ENCODE assay signal across 7 mouse cellular contexts in the genomic region with DNA sequence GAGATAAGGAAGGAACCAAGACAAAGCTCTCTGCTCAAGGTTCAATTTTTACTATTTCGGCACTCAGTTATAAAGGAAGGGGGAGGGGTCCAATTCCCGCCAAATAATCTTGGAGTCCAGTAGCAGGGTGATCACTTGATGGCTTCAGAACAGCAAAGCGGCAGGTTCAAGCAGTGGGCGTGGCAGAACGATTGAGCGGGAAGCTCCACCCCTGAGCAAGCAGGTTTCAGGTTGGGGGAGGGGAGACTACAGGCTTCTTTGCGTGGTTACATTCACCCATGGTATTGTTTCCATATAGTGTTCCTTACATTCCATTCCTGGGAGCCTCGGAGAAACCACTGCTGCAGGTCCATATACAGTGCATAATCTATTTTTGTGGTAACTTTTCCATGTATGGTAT. TPM values are rescaled to one million over a fixed set of nuclear protein-coding genes. Genes with fewer than 3 reads are reported as not detected.
DNase-seq lines count a peak whose midpoint lies in the region; ATAC-seq lines count a peak whose summit lies in the region.
"Not testable (repeated sequence)": the region's sequence is repeated elsewhere in the genome, so short reads cannot be mapped to it uniquely, and the experiment has no call there.

No protein-coding gene starts in this region.

- not testable (repeated sequence) for H3K27me3 ChIP-seq in forebrain, embryonic 13.5 days; hindbrain, embryonic 12.5 days; kidney, embryonic 15.5 days; liver, embryonic 11.5 days (replicated peaks; ENCODE audit: control insufficient read depth, insufficient read depth, low read length); stomach, embryonic 15.5 days (replicated peaks)

- ATAC-seq in forebrain, embryonic 13.5 days; hindbrain, embryonic 12.5 days (ENCODE audit: low FRiP score); kidney, embryonic 15.5 days (replicated peaks; ENCODE audit: low FRiP score); liver, embryonic 11.5 days (replicated peaks; ENCODE audit: low FRiP score); stomach, embryonic 15.5 days (ENCODE audit: insufficient read depth, low FRiP score, low read depth): not testable (repeated sequence)

- not testable (repeated sequence) for H3K4me1 ChIP-seq in forebrain, embryonic 13.5 days; hindbrain, embryonic 12.5 days; kidney, embryonic 15.5 days; liver, embryonic 11.5 days (replicated peaks; ENCODE audit: control insufficient read depth, insufficient read depth, low read length); stomach, embryonic 15.5 days

- H3K9ac ChIP-seq in forebrain, embryonic 13.5 days; hindbrain, embryonic 12.5 days; kidney, embryonic 15.5 days; liver, embryonic 11.5 days (ENCODE audit: low read depth, low read length); stomach, embryonic 15.5 days: not testable (repeated sequence)

- H3K27ac ChIP-seq in forebrain, embryonic 13.5 days; hindbrain, embryonic 12.5 days; kidney, embryonic 15.5 days; liver, embryonic 11.5 days (ENCODE audit: low read depth, low read length); stomach, embryonic 15.5 days: not testable (repeated sequence)

- not testable (repeated sequence) for H3K9me3 ChIP-seq in forebrain, embryonic 13.5 days (replicated peaks); hindbrain, embryonic 12.5 days (replicated peaks); kidney, embryonic 15.5 days (replicated peaks); liver, embryonic 11.5 days (ENCODE audit: control insufficient read depth, low read length); stomach, embryonic 15.5 days

- peak overlapping the region; percentile 39 for H3K4me2 ChIP-seq in forebrain, embryonic 13.5 days
- peak overlapping the region; percentile 22 for H3K4me2 ChIP-seq in hindbrain, embryonic 12.5 days (replicated peaks)
- H3K4me2 ChIP-seq in kidney, embryonic 15.5 days: peak overlapping the region; percentile 45
- peak overlapping the region; percentile 40 for H3K4me2 ChIP-seq in liver, embryonic 11.5 days
- H3K4me2 ChIP-seq in stomach, embryonic 15.5 days: peak overlapping the region; percentile 46

- not testable (repeated sequence) for H3K36me3 ChIP-seq in forebrain, embryonic 13.5 days (ENCODE audit: poor library complexity, severe bottlenecking); hindbrain, embryonic 12.5 days; kidney, embryonic 15.5 days; liver, embryonic 11.5 days (ENCODE audit: control insufficient read depth, insufficient read depth, low read length); stomach, embryonic 15.5 days

- H3K4me3 ChIP-seq in forebrain, embryonic 13.5 days; hindbrain, embryonic 12.5 days: not testable (repeated sequence)
- H3K4me3 ChIP-seq in kidney, embryonic 15.5 days (replicated peaks): peak overlapping the region; percentile 9; the same call in 1 of the 2 replicates
- H3K4me3 ChIP-seq in liver, embryonic 11.5 days (ENCODE audit: low read depth, low read length): peak overlapping the region; percentile 17; the same call in 1 of the 2 replicates
- peak overlapping the region; percentile 19 for H3K4me3 ChIP-seq in stomach, embryonic 15.5 days (replicated peaks)

- peak; percentile 77 for DNase-seq in ZHBTc4 (ENCODE audit: low read depth, low spot score)
- not testable (repeated sequence) for DNase-seq in liver, embryonic 11.5 days (ENCODE audit: low spot score)
- DNase-seq in lung, postnatal 36 days: peak; percentile 20

- WGBS in forebrain, embryonic 13.5 days: 27% methylated on average over 8 of the region's 8 CpGs
- WGBS in hindbrain, embryonic 12.5 days: 20% methylated on average over 8 of the region's 8 CpGs
- 16% methylated on average over 8 of the region's 8 CpGs for WGBS in kidney, embryonic 15.5 days
- 14% methylated on average over 8 of the region's 8 CpGs for WGBS in liver, embryonic 11.5 days
- 17% methylated on average over 8 of the region's 8 CpGs for WGBS in stomach, embryonic 15.5 days

RNA-seq across cellular contexts. Expression of a gene that starts 33.1 kb away (rescaled TPM):
- polyA plus RNA-seq in forebrain, embryonic 13.5 days (2015; fragmentation: Nextera tagmentation; extraction: Ambion mirVana): 27.4 and 28.0 TPM in 2 replicates
- 27.7 and 29.0 TPM in 2 replicates for polyA plus RNA-seq in hindbrain, embryonic 12.5 days (2016; fragmentation: Nextera tagmentation; extraction: Ambion mirVana)
- polyA plus RNA-seq in kidney, embryonic 15.5 days (2015; fragmentation: Nextera tagmentation; extraction: Ambion mirVana): 14.3 and 14.4 TPM in 2 replicates
- polyA plus RNA-seq in liver, embryonic 11.5 days (2014; fragmentation: Nextera tagmentation; extraction: Ambion mirVana): 11.1 and 13.4 TPM in 2 replicates
- 11.3 and 12.7 TPM in 2 replicates for polyA plus RNA-seq in stomach, embryonic 15.5 days (2015; fragmentation: Nextera tagmentation; extraction: Ambion mirVana)
